Mouse (Mus musculus): Measurements from ENCODE around the gene Cd55. TPM values are rescaled to one million over a fixed set of nuclear protein-coding genes. Genes with fewer than 3 reads are reported as not detected.

Cd55 gene
- 100 to 1,000 TPM; 140 to 151 TPM for total RNA-seq (2023)

DNA sequence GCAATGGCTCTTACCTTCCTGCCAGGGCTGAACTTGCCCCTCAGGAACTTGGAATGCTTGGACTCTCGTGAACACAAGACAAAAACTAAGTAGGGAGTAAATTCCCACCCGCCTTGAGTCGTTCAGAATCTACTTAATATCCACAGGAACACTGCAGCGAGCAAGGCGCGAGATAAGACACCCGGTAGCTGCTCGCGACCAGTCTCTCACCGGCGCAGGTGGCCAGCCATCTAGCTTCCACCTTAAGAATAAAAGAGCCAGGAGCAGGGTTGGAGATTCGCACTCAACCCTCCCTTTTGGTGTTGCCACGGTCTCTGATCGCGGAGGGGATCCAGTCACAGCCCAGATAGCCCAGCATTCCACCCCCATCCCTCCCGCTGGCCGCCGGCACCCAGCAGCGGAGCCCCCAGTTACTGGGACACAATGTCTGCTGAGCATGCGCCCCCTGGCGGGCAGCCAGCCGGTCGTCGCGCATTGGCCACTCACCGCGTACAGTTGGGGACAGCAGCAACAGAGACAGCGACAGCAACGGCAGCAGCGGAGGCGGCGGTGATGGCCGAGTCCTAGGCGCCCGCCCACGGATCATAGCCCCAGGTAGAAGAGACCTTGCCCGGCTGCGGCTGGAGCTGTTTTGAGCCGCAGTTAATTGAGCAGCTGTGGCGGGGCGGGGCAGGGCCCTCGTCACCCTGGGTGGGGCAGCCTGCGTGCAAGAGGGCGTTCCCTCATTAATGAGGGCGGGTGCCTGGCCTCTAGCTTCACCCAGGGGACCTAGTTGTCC is at the start of gene Cd55:
Cd55 (minus strand) TSS at position 661 of the 778 bp plus-strand sequence.

DNA sequence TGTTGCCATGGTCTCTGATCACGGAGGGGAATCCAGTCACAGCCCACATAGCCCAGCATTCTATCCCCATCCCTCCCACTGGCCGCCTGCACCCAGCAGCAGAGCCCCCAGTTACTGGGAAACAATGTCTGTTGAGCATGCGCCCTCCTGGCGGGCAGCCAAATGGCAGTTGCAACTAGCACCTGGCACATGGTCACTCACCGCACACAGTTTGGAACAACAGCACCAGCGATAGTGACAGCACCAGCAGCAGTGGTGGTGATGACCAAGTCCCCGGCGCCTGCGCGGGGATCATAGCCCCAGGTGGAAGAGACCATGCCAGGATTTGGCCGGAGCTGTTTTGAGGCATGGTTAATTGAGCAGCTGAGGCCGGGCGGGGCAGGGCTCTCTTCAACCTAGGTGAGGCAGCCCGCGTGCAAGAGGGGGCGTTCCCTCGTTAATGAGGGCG is 39.9 kb downstream of the Cd55 start, which contains the start of gene Cd55b:
Cd55b (minus strand) TSS at position 346 of the 448 bp plus-strand sequence.

Other genes starting within 250 kb of the Cd55 start
- 1 to 10 TPM; 1.4 to 3.3 TPM for gene Cd55b, start 39.7 kb downstream of the Cd55 start, total RNA-seq (2023)
- not detected for gene Zp3r, start 166.9 kb upstream of the Cd55 start, total RNA-seq (2023)
- gene C4bp, start 198.9 kb upstream of the Cd55 start, total RNA-seq (2023), result not detected